Mouse (Mus musculus): Measurements from ENCODE around the gene Cyp4b1. TPM values are rescaled to one million over a fixed set of nuclear protein-coding genes. Genes with fewer than 3 reads are reported as not detected.
"Not testable (repeated sequence)": the region's sequence is repeated elsewhere in the genome, so short reads cannot be mapped to it uniquely, and the experiment has no call there.

Gene Cyp4b1
- polyA plus RNA-seq, 1 experiment from 2014 or later: 0.71 TPM

- no peaks in the 10 kb centered on the region for H3K27me3 ChIP-seq
- H3K36me3 ChIP-seq: no peaks in the 10 kb centered on the region
- no peak overlapping the region for H3K9ac ChIP-seq
- H3K4me3 ChIP-seq (replicated peaks): no peak overlapping the region
- ATAC-seq (ENCODE audit: low read depth): no peak
- no peaks in the 10 kb centered on the region for H3K9me3 ChIP-seq (replicated peaks)
- no peaks in the 10 kb centered on the region for H3K4me1 ChIP-seq (replicated peaks)
- H3K27ac ChIP-seq: no peak overlapping the region; the same call in 1 of the 2 replicates
- no peak overlapping the region for H3K4me2 ChIP-seq
- no peak for DNase-seq
- WGBS (ENCODE audit: insufficient replicate concordance): 17% methylated on average over 5 of the region's 5 CpGs
These were observed 4.4 kb downstream of the Cyp4b1 start for GRCm38 (mm10) chr4:115642967-115643754.

- not testable (repeated sequence) for H3K4me2 ChIP-seq; H3K36me3 ChIP-seq; H3K27me3 ChIP-seq; H3K9me3 ChIP-seq (replicated peaks); DNase-seq; H3K9ac ChIP-seq; H3K4me3 ChIP-seq (replicated peaks); ATAC-seq (ENCODE audit: low read depth); H3K27ac ChIP-seq; H3K4me1 ChIP-seq (replicated peaks)
- 81% methylated on average over 3 of the region's 3 CpGs for WGBS (ENCODE audit: insufficient replicate concordance)
These were observed 22.0 kb downstream of the Cyp4b1 start for GRCm38 (mm10) chr4:115625560-115625959.

- DNase-seq (no peak), ATAC-seq (ENCODE audit: low read depth) (no peak)
- no peaks in the 10 kb centered on the region for H3K36me3 ChIP-seq
- H3K4me1 ChIP-seq (replicated peaks): no peaks in the 10 kb centered on the region
- no peaks in the 10 kb centered on the region for H3K9me3 ChIP-seq (replicated peaks)
- H3K4me2 ChIP-seq: no peak overlapping the region
- no peak overlapping the region for H3K27ac ChIP-seq
- no peaks in the 10 kb centered on the region for H3K27me3 ChIP-seq
- no peak overlapping the region for H3K4me3 ChIP-seq (replicated peaks)
- no peak overlapping the region for H3K9ac ChIP-seq
These were observed 33.5 kb downstream of the Cyp4b1 start for GRCm38 (mm10) chr4:115614005-115614404.

GRCm38 (mm10) chr4:115600611-115601010 lies 46.9 kb downstream of the Cyp4b1 start, which contains the start of gene Cyp4a32:
Gene Cyp4a32, plus strand, starts transcription at chr4:115600969.
- not testable (repeated sequence) for H3K4me3 ChIP-seq (replicated peaks); H3K36me3 ChIP-seq; ATAC-seq (ENCODE audit: low read depth); H3K4me1 ChIP-seq (replicated peaks); H3K27me3 ChIP-seq; H3K4me2 ChIP-seq; H3K9ac ChIP-seq; H3K27ac ChIP-seq; H3K9me3 ChIP-seq (replicated peaks); DNase-seq
- 66% methylated on average over 8 of the region's 8 CpGs for WGBS (ENCODE audit: insufficient replicate concordance)

- ATAC-seq (ENCODE audit: low read depth) (no peak), DNase-seq (no peak)
- WGBS (ENCODE audit: insufficient replicate concordance): 53% methylated on average over 2 of the region's 2 CpGs
- Histone ChIP-seq H3K4me1 (replicated peaks) (no peaks in the 10 kb centered on the region), H3K9me3 (replicated peaks) (no peaks in the 10 kb centered on the region), H3K4me2 (no peak overlapping the region), H3K36me3 (no peaks in the 10 kb centered on the region), H3K9ac (no peak overlapping the region), H3K4me3 (replicated peaks) (no peak overlapping the region), H3K27ac (no peak overlapping the region), H3K27me3 (no peaks in the 10 kb centered on the region)
These were observed 50.6 kb downstream of the Cyp4b1 start for GRCm38 (mm10) chr4:115596824-115597336.

GRCm38 (mm10) chr4:115596357-115596756 lies 51.2 kb downstream of the Cyp4b1 start:
- Histone ChIP-seq H3K4me2 (no peak overlapping the region), H3K9me3 (replicated peaks) (no peaks in the 10 kb centered on the region), H3K4me1 (replicated peaks) (no peaks in the 10 kb centered on the region), H3K9ac (no peak overlapping the region), H3K27me3 (no peaks in the 10 kb centered on the region), H3K4me3 (replicated peaks) (no peak overlapping the region), H3K36me3 (no peaks in the 10 kb centered on the region), H3K27ac (no peak overlapping the region)
- no peak for DNase-seq
- 68% methylated on average over 1 of the region's 1 CpGs for WGBS (ENCODE audit: insufficient replicate concordance)
- no peak for ATAC-seq (ENCODE audit: low read depth)

- H3K4me3 ChIP-seq (replicated peaks): no peak overlapping the region
- no peak overlapping the region for H3K9ac ChIP-seq
- H3K27me3 ChIP-seq: no peaks in the 10 kb centered on the region
- H3K4me1 ChIP-seq (replicated peaks): 0 out of 2 replicates have a peak, but pooled peaks cover 2% of the 10 kb centered on the region
- DNase-seq (peak; percentile 66), ATAC-seq (ENCODE audit: low read depth) (peak; percentile 98)
- no peak overlapping the region for H3K27ac ChIP-seq
- H3K9me3 ChIP-seq (replicated peaks): no peaks in the 10 kb centered on the region
- H3K4me2 ChIP-seq: no peak overlapping the region
- H3K36me3 ChIP-seq: no peaks in the 10 kb centered on the region
These were observed 64.5 kb downstream of the Cyp4b1 start for GRCm38 (mm10) chr4:115583036-115583435.

GRCm38 (mm10) chr4:115575776-115576175 lies 71.7 kb downstream of the Cyp4b1 start:
- no peak for DNase-seq
- Histone ChIP-seq H3K4me1 (replicated peaks) (no peaks in the 10 kb centered on the region), H3K27ac (no peak overlapping the region), H3K4me3 (replicated peaks) (no peak overlapping the region), H3K4me2 (no peak overlapping the region), H3K27me3 (no peaks in the 10 kb centered on the region), H3K9me3 (replicated peaks) (no peaks in the 10 kb centered on the region), H3K36me3 (no peaks in the 10 kb centered on the region), H3K9ac (no peak overlapping the region)
- 53% methylated on average over 2 of the region's 2 CpGs for WGBS (ENCODE audit: insufficient replicate concordance)
- no peak for ATAC-seq (ENCODE audit: low read depth)

GRCm38 (mm10) chr4:115575255-115575654 lies 72.3 kb downstream of the Cyp4b1 start:
- no peaks in the 10 kb centered on the region for H3K36me3 ChIP-seq
- 62% methylated on average over 3 of the region's 3 CpGs for WGBS (ENCODE audit: insufficient replicate concordance)
- no peak overlapping the region for H3K4me3 ChIP-seq (replicated peaks)
- no peak overlapping the region for H3K9ac ChIP-seq
- no peak overlapping the region for H3K4me2 ChIP-seq
- H3K27ac ChIP-seq: no peak overlapping the region
- no peaks in the 10 kb centered on the region for H3K9me3 ChIP-seq (replicated peaks)
- no peaks in the 10 kb centered on the region for H3K27me3 ChIP-seq
- DNase-seq (no peak), ATAC-seq (ENCODE audit: low read depth) (no peak)
- no peaks in the 10 kb centered on the region for H3K4me1 ChIP-seq (replicated peaks)

Other genes starting within 250 kb of the Cyp4b1 start
- not detected in 2 replicates for gene Cyp4a12b, start 236.1 kb downstream of the Cyp4b1 start, polyA plus RNA-seq (2015; fragmentation: Nextera tagmentation; extraction: Ambion mirVana)
- not detected in 2 replicates for gene Cyp4a30b, start 195.1 kb downstream of the Cyp4b1 start, polyA plus RNA-seq (2015; fragmentation: Nextera tagmentation; extraction: Ambion mirVana)
- not detected in 2 replicates for gene Cyp4a14, start 151.6 kb downstream of the Cyp4b1 start, polyA plus RNA-seq (2015; fragmentation: Nextera tagmentation; extraction: Ambion mirVana)
- not detected in 2 replicates for gene Cyp4a10, start 129.5 kb downstream of the Cyp4b1 start, polyA plus RNA-seq (2015; fragmentation: Nextera tagmentation; extraction: Ambion mirVana)
- gene Cyp4a31, start 84.1 kb downstream of the Cyp4b1 start, polyA plus RNA-seq (2015; fragmentation: Nextera tagmentation; extraction: Ambion mirVana): not detected in 2 replicates
- not detected in 2 replicates for gene Cyp4a32, start 46.8 kb downstream of the Cyp4b1 start, polyA plus RNA-seq (2015; fragmentation: Nextera tagmentation; extraction: Ambion mirVana)
- 10.6 and 13.9 TPM in 2 replicates for gene Efcab14, start 90.0 kb upstream of the Cyp4b1 start, polyA plus RNA-seq (2015; fragmentation: Nextera tagmentation; extraction: Ambion mirVana)
- gene Tex38, start 133.3 kb upstream of the Cyp4b1 start, polyA plus RNA-seq (2015; fragmentation: Nextera tagmentation; extraction: Ambion mirVana): not detected in 2 replicates
- 19.5 and 20.7 TPM in 2 replicates for gene Atpaf1, start 137.1 kb upstream of the Cyp4b1 start, polyA plus RNA-seq (2015; fragmentation: Nextera tagmentation; extraction: Ambion mirVana)
- 6.7 TPM in 2 replicates for gene Mob3c, start 180.4 kb upstream of the Cyp4b1 start, polyA plus RNA-seq (2015; fragmentation: Nextera tagmentation; extraction: Ambion mirVana)
- gene Mknk1, start 191.5 kb upstream of the Cyp4b1 start, polyA plus RNA-seq (2015; fragmentation: Nextera tagmentation; extraction: Ambion mirVana): 32.1 and 40.2 TPM in 2 replicates
- gene Kncn, start 236.7 kb upstream of the Cyp4b1 start, polyA plus RNA-seq (2015; fragmentation: Nextera tagmentation; extraction: Ambion mirVana): not detected in 2 replicates
- gene 6430628N08Rik, start 242.9 kb upstream of the Cyp4b1 start, polyA plus RNA-seq (2015; fragmentation: Nextera tagmentation; extraction: Ambion mirVana): not detected in 2 replicates